Mouse (Mus musculus) cerebellum, adult 2 months (tissue): ENCODE measurements around the gene Xpr1.

Source experiments
- CTCF ChIP-seq: fragments of 200-500 bp; IDR thresholded peaks from 2 replicates; pipeline ENCODE4 v1.5.1; 2011; ENCODE audit warnings: low read depth, mild to moderate bottlenecking, control low read depth, low read length, moderate library complexity, borderline replicate concordance; ENCODE audit not compliant: insufficient read depth
- POLR2A ChIP-seq: fragments of 200-500 bp; IDR thresholded peaks from 2 replicates; pipeline ENCODE4 v1.6.1; 2011; ENCODE audit warnings: low read length, control low read depth, borderline replicate concordance; ENCODE audit not compliant: insufficient read depth

DNA sequence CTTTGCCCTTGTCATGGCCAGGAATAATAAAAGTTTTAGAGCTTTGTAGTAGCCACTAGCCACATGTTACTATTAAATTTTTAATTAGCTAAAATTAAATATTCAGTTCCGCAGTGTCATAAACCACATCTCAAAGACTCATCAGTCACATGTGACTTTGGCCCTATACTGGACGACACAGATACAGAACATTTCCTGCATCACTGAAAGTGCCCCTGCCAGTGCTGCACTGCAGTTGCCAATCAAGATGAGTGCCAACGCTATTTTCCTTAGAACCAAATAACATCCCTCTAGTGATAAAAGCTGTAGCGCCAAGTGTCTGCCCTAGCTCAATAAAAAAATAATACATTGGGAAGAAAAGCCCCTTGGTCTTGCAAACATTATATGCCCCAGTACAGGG lies 17.2 kb downstream of the Xpr1 start:
- TF ChIP-seq POLR2A, result no peak
- TF ChIP-seq CTCF, result no peak
